Mouse (Mus musculus) mesoderm, embryonic 11.5 days (tissue): ENCODE data around the gene Foxq1.

Source experiments
- DNase-seq: peaks from one replicate; pipeline ENCODE4 v3.0.0-alpha.2; 2012; ENCODE audit warnings: low read depth, low spot score

Gene Foxq1

GRCm38 (mm10) chr13:31572806-31573508 is 17.0 kb downstream of the Foxq1 start:
- DNase-seq: no peak

- DNase-seq: no peak
These were observed 18.7 kb downstream of the Foxq1 start for GRCm38 (mm10) chr13:31574627-31575026.

- no peak for DNase-seq
These were observed 20.8 kb downstream of the Foxq1 start for GRCm38 (mm10) chr13:31576696-31577095.

GRCm38 (mm10) chr13:31577576-31577975 is 21.6 kb downstream of the Foxq1 start:
- no peak for DNase-seq

- no peak for DNase-seq
These were observed 22.5 kb downstream of the Foxq1 start for GRCm38 (mm10) chr13:31578389-31578788.

GRCm38 (mm10) chr13:31579866-31580265 is 23.9 kb downstream of the Foxq1 start:
- DNase-seq: no peak

- DNase-seq: no peak
These were observed 31.4 kb downstream of the Foxq1 start for GRCm38 (mm10) chr13:31587341-31587740.

GRCm38 (mm10) chr13:31599576-31599975 is 43.6 kb downstream of the Foxq1 start:
- DNase-seq: no peak

- no peak for DNase-seq
These were observed 48.0 kb downstream of the Foxq1 start for GRCm38 (mm10) chr13:31603964-31604363.
